Mouse (Mus musculus) heart, adult 2 months (tissue): Measurements from ENCODE around the gene Abca8a. TPM values are rescaled to one million over a fixed set of nuclear protein-coding genes. Genes with fewer than 3 reads are reported as not detected.
A peak's percentile ranks its signal among the peaks of the same experiment; 100 is the strongest.

ENCODE experiments used
- DNase-seq, 2 experiments: peaks; one replicate each; pipeline ENCODE4 v3.0.0; 2021
- H3K27ac ChIP-seq: fragments of 200-600 bp; 2 replicates; pipeline ENCODE4 v1.8.1; 2022
- H3K27me3 ChIP-seq: fragments of 200-500 bp; 2 replicates; pipeline ENCODE4 v1.6.1; 2012; ENCODE audit warnings: mild to moderate bottlenecking, low read length, inconsistent platforms, mixed read lengths; ENCODE audit not compliant: control insufficient read depth, insufficient read depth
- H3K36me3 ChIP-seq: fragments of 200-500 bp; 2 replicates; pipeline ENCODE4 v1.6.1; 2012; ENCODE audit warnings: low read length, inconsistent platforms; ENCODE audit not compliant: control insufficient read depth, insufficient read depth
- H3K4me1 ChIP-seq: fragments of 200-500 bp; 2 replicates; pipeline ENCODE4 v1.6.1; 2011; ENCODE audit warnings: low read length; ENCODE audit not compliant: control insufficient read depth, insufficient read depth
- H3K4me3 ChIP-seq: fragments of 200-600 bp; 2 replicates; pipeline ENCODE4 v1.8.1; 2022
- H3K79me2 ChIP-seq: fragments of 200-500 bp; replicated peaks from 2 replicates; pipeline ENCODE4 v1.6.1; 2012; ENCODE audit warnings: mild to moderate bottlenecking, inconsistent platforms, low read length, moderate library complexity, mixed read lengths; ENCODE audit not compliant: control insufficient read depth, insufficient read depth
- H3K9ac ChIP-seq: fragments of 200-500 bp; 2 replicates; pipeline ENCODE4 v1.6.1; 2012; ENCODE audit warnings: low read depth, mild to moderate bottlenecking, control low read depth, inconsistent platforms, low read length, mixed read lengths
- CTCF ChIP-seq: fragments of 200-600 bp; IDR thresholded peaks from 2 replicates; pipeline ENCODE4 v1.8.1; 2022; ENCODE audit warnings: antibody characterized with exemption, mild to moderate bottlenecking, moderate library complexity
- EP300 ChIP-seq: fragments of 200-500 bp; IDR thresholded peaks from 2 replicates; pipeline ENCODE4 v1.6.1; 2011; ENCODE audit warnings: low read depth, low read length, control low read depth; ENCODE audit not compliant: insufficient read depth
- POLR2A ChIP-seq: fragments of 200-500 bp; IDR thresholded peaks from 2 replicates; pipeline ENCODE4 v1.6.1; 2011; ENCODE audit warnings: mild to moderate bottlenecking, low read depth, low read length, control low read depth; ENCODE audit not compliant: insufficient read depth
- WGBS: fragments of 180-500 bp; shearing (Covaris S2); methylation state at CpG from one replicate; pipeline ENCODE4 v1.1.7; 2018; 5-methylcytosine and 5-hydroxymethylcytosine counted together
- intact Hi-C: fragments of 180-260 bp; cut with DNase I; formaldehyde crosslinking; loops from one replicate; pipeline ENCODE4 v1.15.1; 2025
- long read RNA-seq: library from polyadenylated mRNA; stranded (forward); transcript quantifications from one replicate; pipeline ENCODE4 v2.0.0, GENCODE M21; 2021
- polyA plus RNA-seq: library from polyadenylated mRNA; depleted of rRNA; stranded (reverse); fragments of >200 nt; gene quantifications from 2 replicates; pipeline ENCODE4 v1.2.3, GENCODE M21; 2012; rRNA removed
- total RNA-seq, 2 experiments: library from RNA; stranded (reverse); gene quantifications; 2 replicates each; pipeline ENCODE4 v1.2.3; 2021

Abca8a gene
- total RNA-seq (10 to 100 TPM; 32.7 to 37.5 TPM), polyA plus RNA-seq (32.6 and 49.9 TPM in 2 replicates)
- long read RNA-seq, full-length matches to known transcripts, result 5 of 13 reads
- long read RNA-seq, partial matches to known transcripts, result 6 of 13 reads
- long read RNA-seq, other reads (novel, unspliced or antisense), result 2 of 13 reads

GRCm38 (mm10) chr11:110095858-110096257, at the start of gene Abca8a:
Gene Abca8a, minus strand, starts transcription at chr11:110095978.
- TF ChIP-seq CTCF, result no peak
- TF ChIP-seq POLR2A, result peak; percentile 82; the same call in 1 of the 2 replicates
- intact Hi-C loops, result loop anchor here (10.0 kb wide), 1 partner anchor 201 kb away; no protein-coding TSS in a partner anchor
- Histone ChIP-seq H3K27ac (peak within 1 kb of the TSS; percentile 72), H3K79me2 (no peaks in the 10 kb centered on the region), H3K27me3 (no peaks in the 10 kb centered on the region), H3K36me3 (no peaks in the 10 kb centered on the region; the same call in 1 of the 2 replicates), H3K4me1 (no peaks in the 10 kb centered on the region; the same call in 1 of the 2 replicates), H3K9ac (peak within 1 kb of the TSS; percentile 71), H3K4me3 (peak within 1 kb of the TSS; percentile 35)
- peak; percentile 21 to 43 for DNase-seq
- WGBS, result 48% methylated on average over 5 of the region's 5 CpGs

DNA sequence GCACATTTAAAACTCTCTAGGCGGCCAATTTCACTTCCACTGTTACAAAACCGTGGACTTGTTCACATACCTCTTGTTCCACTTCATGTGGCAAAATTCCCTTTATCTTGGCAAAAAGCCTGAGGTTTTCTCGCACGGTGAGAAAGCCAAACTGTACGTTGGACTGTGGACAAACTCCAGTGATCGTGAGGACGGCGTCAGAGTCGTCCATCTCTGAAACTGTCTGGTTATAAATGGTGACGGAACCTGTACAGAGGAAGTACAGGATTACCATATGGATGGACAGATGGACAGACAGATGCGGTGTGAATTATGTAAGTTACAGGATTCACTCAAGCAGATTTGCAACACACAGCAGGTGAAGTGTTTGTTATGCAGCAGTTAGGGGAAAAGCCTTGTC, 49.6 kb upstream of the Abca8a start:
- H3K36me3 ChIP-seq, result no peaks in the 10 kb centered on the region
- intact Hi-C loops, result no loop called here
- WGBS, result 75% methylated on average over 11 of the region's 11 CpGs

DNA sequence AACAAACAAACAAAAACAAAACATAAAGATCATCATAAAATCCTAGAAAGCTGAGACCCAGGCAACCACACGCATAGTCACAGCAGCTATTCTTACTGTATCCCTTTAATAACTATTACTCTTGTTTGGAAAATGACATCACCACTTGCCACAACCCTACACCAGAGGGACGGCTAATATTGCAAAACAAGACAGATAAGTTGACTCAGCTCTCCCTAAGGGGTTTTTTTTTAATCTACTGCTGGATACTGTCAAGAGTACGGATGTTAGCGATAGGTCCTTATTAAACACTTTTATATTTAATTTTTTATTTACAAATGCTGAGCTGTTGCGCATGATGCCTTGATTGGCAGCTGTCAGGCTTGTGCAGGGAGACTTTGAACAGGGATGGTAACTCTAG, 35.0 kb upstream of the Abca8a start:
- Histone ChIP-seq H3K4me3 (no peak overlapping the region), H3K27ac (no peak overlapping the region), H3K9ac (no peak overlapping the region), H3K27me3 (no peaks in the 10 kb centered on the region), H3K4me1 (no peaks in the 10 kb centered on the region; the same call in 1 of the 2 replicates), H3K36me3 (0 out of 2 replicates have a peak, but pooled peaks cover 2% of the 10 kb centered on the region), H3K79me2 (no peaks in the 10 kb centered on the region)
- TF ChIP-seq EP300, result no peak
- no peak for TF ChIP-seq POLR2A
- TF ChIP-seq CTCF, result no peak
- WGBS, result 51% methylated on average over 5 of the region's 5 CpGs
- intact Hi-C loops, result no loop called here
- no peak for DNase-seq

More for the DNA sequence above, 49.6 kb upstream of the Abca8a start:
- Histone ChIP-seq H3K4me3 (no peak overlapping the region), H3K9ac (no peak overlapping the region), H3K4me1 (no peaks in the 10 kb centered on the region), H3K27ac (no peak overlapping the region), H3K27me3 (no peaks in the 10 kb centered on the region), H3K79me2 (no peaks in the 10 kb centered on the region)
- no peak for TF ChIP-seq POLR2A
- no peak for TF ChIP-seq CTCF
- TF ChIP-seq EP300, result no peak
- DNase-seq, result no peak

DNA sequence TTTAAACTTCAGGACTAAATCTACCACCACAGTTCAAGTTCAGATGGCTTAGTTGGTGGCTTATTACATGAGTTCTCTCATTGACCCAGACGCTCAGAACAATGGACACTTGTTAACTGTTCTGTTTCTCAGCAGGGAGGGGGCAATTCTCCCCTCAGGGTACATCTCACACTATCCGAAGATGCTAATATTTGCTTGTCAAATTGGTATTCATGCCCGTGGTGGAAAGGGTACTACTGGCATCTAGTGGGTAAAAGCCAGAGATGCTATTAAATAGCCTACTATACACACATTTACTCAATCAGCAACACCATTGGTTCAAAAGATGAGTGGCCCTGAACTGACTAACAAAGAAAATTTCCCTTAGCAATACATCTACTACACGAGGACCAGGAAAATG, 15.4 kb upstream of the Abca8a start:
- WGBS, result 50% methylated on average over 4 of the region's 4 CpGs
- Histone ChIP-seq H3K9ac (no peak overlapping the region), H3K4me1 (no peaks in the 10 kb centered on the region), H3K4me3 (no peak overlapping the region), H3K79me2 (no peaks in the 10 kb centered on the region), H3K27ac (no peak overlapping the region), H3K36me3 (no peaks in the 10 kb centered on the region), H3K27me3 (no peaks in the 10 kb centered on the region)
- no peak for DNase-seq
- TF ChIP-seq CTCF, result peak; percentile 39
- no peak for TF ChIP-seq EP300
- intact Hi-C loops, result no loop called here

GRCm38 (mm10) chr11:110101437-110101836, 5.7 kb upstream of the Abca8a start:
- intact Hi-C loops, result no loop called here
- Histone ChIP-seq H3K4me1 (no peaks in the 10 kb centered on the region; the same call in 1 of the 2 replicates), H3K79me2 (no peaks in the 10 kb centered on the region), H3K27ac (no peak overlapping the region), H3K4me3 (no peak overlapping the region), H3K36me3 (no peaks in the 10 kb centered on the region), H3K9ac (no peak overlapping the region), H3K27me3 (no peaks in the 10 kb centered on the region)
- no peak for TF ChIP-seq POLR2A
- no peak for TF ChIP-seq CTCF
- no peak for TF ChIP-seq EP300
- no peak for DNase-seq
- 86% methylated on average over 7 of the region's 7 CpGs for WGBS

- intact Hi-C loops, result loop anchor here (10.0 kb wide), 1 partner anchor 204 kb away; no protein-coding TSS in a partner anchor
- no peaks in the 10 kb centered on the region for H3K79me2 ChIP-seq
- no peak overlapping the region for H3K9ac ChIP-seq
- no peak overlapping the region for H3K4me3 ChIP-seq
- DNase-seq, result peak; percentile 20 to 31
- H3K27me3 ChIP-seq, result no peaks in the 10 kb centered on the region
- no peaks in the 10 kb centered on the region for H3K36me3 ChIP-seq
- no peaks in the 10 kb centered on the region; the same call in 1 of the 2 replicates for H3K4me1 ChIP-seq
- 29% methylated on average over 4 of the region's 4 CpGs for WGBS
- H3K27ac ChIP-seq, result no peak overlapping the region
- TF ChIP-seq EP300, result no peak
- no peak for TF ChIP-seq POLR2A
- no peak for TF ChIP-seq CTCF
Observed at GRCm38 (mm10) chr11:110098901-110099300, 3.1 kb upstream of the Abca8a start.
